Mouse (Mus musculus): Measurements from ENCODE around the gene Npnt.

Npnt gene

DNA sequence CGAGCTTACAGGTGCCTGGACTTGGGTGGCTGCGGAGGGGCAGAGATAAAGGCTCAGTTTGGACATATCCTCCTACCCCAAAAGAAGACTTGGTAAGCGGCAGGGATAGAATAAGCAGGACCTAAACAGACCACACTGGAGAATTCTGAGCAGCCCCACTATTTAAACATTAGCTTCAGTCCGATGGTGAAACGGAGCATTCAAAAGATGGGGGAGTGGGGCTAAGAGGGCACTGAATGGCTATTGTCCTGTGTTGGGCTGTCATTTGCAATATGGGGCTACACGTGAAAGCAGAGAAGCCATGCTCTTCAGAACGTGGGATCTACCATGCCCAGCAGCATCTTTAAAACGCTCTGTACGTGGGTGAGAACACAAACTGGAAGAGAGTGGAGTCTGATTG lies 95.8 kb downstream of the Npnt start:
- DNase-seq = no peak

DNA sequence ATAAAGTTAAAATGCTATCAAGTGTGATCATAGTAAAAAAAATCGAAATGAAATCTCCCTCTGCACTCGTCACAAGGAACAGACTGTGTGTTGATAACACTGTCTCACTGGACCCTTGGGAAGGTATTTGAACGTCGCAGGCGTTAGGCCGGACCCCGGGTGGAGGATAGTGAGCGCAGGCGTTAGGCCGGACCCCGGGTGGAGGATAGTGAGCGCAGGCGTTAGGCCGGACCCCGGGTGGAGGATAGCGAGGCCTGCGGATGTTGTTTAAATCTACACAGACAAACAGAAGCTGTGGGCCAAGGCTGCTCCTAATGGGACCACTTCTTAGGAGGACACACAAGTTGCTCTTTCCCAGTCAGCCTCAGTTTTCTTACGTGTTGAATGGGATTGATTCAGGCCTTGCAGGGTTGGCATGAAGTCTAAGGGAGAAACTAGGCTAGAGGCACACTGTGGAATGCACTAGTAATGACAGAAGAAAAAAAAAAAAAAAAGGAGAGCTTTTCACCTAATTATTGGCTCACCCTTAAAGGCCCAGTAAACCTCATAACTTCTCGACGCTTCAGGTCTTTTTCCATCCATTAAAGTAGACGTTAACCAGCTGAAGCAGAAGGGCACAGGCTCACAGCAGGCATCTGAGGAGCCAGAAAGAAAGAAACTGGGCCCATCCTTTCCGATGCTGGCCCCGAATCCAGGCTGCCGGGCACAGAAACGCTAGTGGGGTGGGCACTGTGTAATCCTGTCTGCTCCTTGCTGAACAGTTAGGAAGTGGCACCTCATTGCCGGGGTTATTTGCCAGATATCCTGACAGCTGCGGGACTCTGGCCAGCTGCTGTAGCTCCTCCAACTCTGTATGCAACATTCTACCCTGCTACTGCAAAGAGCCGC lies 98.0 kb downstream of the Npnt start:
- DNase-seq = no peak

DNA sequence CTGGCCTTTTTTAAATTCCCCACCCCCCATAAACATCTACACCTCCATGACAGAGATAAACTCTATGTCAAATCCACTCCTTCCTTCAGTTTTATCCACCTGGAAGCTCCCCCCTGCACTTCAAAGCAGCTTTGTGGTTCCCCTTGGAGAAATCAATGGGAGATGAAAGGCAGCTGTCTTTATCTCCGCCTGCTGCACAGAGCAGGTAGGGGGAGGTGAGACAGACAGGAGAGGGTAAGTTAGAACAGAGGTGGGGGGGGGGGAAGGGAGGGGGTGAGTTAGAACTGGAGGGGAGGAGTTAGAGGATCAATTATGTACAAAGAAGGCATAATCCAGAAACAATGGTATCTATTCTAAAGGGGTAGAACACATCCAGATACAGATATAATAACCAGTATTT lies 98.7 kb downstream of the Npnt start:
- DNase-seq = no peak

- no peak for DNase-seq
Observed at GRCm38 (mm10) chr3:132850431-132850830, 99.7 kb downstream of the Npnt start.

GRCm38 (mm10) chr3:132849669-132850068 lies 100.4 kb downstream of the Npnt start:
- DNase-seq = no peak

- no peak for DNase-seq
Observed at GRCm38 (mm10) chr3:132842676-132843075, 107.4 kb downstream of the Npnt start.

GRCm38 (mm10) chr3:132839516-132839915 lies 110.6 kb downstream of the Npnt start:
- DNase-seq = no peak

DNA sequence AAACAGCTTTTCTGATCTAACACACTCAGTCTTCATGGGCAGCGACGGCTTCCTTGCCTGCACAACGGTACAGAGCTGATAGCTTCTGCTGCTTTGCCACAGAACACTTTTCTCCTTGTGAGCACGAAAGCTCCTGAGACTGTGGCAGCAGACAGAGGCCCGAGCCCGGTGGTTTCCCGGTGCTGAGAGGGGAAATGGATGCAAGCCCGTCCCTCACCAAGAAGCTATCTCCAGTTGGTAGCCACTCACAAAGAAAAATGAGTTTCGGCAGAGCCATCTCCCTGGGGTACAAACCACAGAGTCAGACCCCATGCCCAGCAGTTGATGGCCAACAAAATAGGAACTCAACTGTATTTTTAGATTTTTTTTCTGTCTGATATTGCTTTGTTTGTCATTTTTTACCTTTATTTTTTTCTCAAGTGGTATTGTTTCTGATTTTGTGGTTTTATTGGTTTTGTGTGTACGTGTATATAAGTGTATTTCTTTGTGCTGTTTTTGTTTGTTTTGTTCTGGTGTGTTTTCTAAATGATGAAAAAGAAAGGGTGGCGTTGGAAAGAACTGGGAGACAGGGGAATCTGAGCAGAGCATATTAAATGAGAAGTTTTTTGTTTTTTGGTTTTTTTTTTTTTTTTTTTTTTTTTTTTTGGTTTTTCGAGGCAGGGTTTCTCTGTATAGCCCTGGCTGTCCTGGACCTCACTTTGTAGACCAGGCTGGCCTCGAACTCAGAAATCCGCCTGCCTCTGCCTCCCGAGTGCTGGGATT lies 111.3 kb downstream of the Npnt start:
- no peak for DNase-seq

DNA sequence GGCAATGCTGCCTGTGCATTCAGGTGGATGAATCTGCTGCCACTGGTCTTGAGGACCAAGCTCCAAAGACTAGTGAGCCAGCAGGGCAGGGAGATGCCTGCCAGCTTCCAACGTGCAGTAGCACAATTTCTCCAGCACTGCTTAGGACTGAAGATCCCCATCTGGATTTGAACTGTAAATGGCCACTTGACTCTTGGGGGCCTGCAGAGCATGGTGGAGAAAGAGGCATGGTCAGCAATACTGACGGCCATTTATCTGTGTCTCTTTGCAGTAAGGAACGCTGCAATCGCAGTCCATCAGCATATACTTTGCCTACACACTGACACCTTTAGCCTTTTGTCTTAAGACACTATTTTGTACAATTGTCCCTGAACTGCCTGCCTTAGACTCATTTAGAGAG lies 113.0 kb downstream of the Npnt start:
- no peak for DNase-seq

GRCm38 (mm10) chr3:132835118-132835794 lies 114.8 kb downstream of the Npnt start:
- DNase-seq = no peak

Data from thymus, postnatal 36 days (tissue).